Mouse (Mus musculus): ENCODE data around the gene Etaa1. TPM values are rescaled to one million over a fixed set of nuclear protein-coding genes. Genes with fewer than 3 reads are reported as not detected.
A peak's percentile ranks its signal among the peaks of the same experiment; 100 is the strongest.

Gene Etaa1
- polyA plus RNA-seq (2012; rRNA removed), result 4.5 and 4.6 TPM in 2 replicates

- peak within 1 kb of the TSS; percentile 71 for H3K27ac ChIP-seq (ENCODE audit: insufficient read depth, low read length)
- H3K4me3 ChIP-seq (ENCODE audit: insufficient read depth, low read length), result peak within 1 kb of the TSS; percentile 67
- no peaks in the 10 kb centered on the region for H3K4me1 ChIP-seq (ENCODE audit: control insufficient read depth, insufficient read depth, low read length)
- TF ChIP-seq POLR2A (IDR thresholded peaks at IDR 0.05; ENCODE audit: extremely low read depth, insufficient read depth, low read length) (peak; percentile 73), CTCF (IDR thresholded peaks at IDR 0.05; ENCODE audit: extremely low read depth, insufficient read depth, low read length) (no peak)
These were observed at the start of gene Etaa1 for GRCm38 (mm10) chr11:17953231-17954134. TSS of gene Etaa1 (minus strand) at chr11:17953875.

DNA sequence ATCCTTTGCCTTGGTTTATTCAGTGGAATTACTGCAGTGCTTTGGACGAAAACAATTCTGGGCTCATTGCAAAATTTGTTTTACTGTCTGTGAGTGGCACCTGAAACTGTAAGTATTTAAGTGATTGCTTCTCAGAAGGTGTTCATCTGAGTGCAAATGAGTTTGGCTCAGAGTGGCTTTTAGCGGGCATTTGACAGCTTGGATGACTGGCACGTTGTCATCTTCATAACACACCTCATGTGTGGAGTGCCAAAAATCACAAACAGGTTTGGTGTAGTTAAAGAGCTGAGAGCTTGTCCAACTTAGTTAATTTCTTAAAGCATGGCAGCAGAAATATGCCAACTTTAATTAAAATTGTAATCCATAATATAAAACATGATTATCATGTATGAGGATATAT lies 40.5 kb upstream of the Etaa1 start:
- Histone ChIP-seq H3K4me3 (ENCODE audit: insufficient read depth, low read length) (no peak overlapping the region), H3K27ac (ENCODE audit: insufficient read depth, low read length) (no peak overlapping the region), H3K4me1 (ENCODE audit: control insufficient read depth, insufficient read depth, low read length) (no peaks in the 10 kb centered on the region)
- TF ChIP-seq CTCF (IDR thresholded peaks at IDR 0.05; ENCODE audit: extremely low read depth, insufficient read depth, low read length), result no peak
- no peak for TF ChIP-seq POLR2A (IDR thresholded peaks at IDR 0.05; ENCODE audit: extremely low read depth, insufficient read depth, low read length)

- no peaks in the 10 kb centered on the region for H3K4me1 ChIP-seq (ENCODE audit: control insufficient read depth, insufficient read depth, low read length)
- no peak overlapping the region for H3K27ac ChIP-seq (ENCODE audit: insufficient read depth, low read length)
- TF ChIP-seq POLR2A (IDR thresholded peaks at IDR 0.05; ENCODE audit: extremely low read depth, insufficient read depth, low read length), result no peak
- TF ChIP-seq CTCF (IDR thresholded peaks at IDR 0.05; ENCODE audit: extremely low read depth, insufficient read depth, low read length), result no peak
- no peak overlapping the region for H3K4me3 ChIP-seq (ENCODE audit: insufficient read depth, low read length)
These were observed 38.6 kb upstream of the Etaa1 start for GRCm38 (mm10) chr11:17992311-17992710.

- H3K4me3 ChIP-seq (ENCODE audit: insufficient read depth, low read length), result no peak overlapping the region
- TF ChIP-seq POLR2A (IDR thresholded peaks at IDR 0.05; ENCODE audit: extremely low read depth, insufficient read depth, low read length) (no peak), CTCF (IDR thresholded peaks at IDR 0.05; ENCODE audit: extremely low read depth, insufficient read depth, low read length) (no peak)
- H3K27ac ChIP-seq (ENCODE audit: insufficient read depth, low read length), result no peak overlapping the region
- no peaks in the 10 kb centered on the region for H3K4me1 ChIP-seq (ENCODE audit: control insufficient read depth, insufficient read depth, low read length)
These were observed 29.7 kb upstream of the Etaa1 start for GRCm38 (mm10) chr11:17983331-17983730.

DNA sequence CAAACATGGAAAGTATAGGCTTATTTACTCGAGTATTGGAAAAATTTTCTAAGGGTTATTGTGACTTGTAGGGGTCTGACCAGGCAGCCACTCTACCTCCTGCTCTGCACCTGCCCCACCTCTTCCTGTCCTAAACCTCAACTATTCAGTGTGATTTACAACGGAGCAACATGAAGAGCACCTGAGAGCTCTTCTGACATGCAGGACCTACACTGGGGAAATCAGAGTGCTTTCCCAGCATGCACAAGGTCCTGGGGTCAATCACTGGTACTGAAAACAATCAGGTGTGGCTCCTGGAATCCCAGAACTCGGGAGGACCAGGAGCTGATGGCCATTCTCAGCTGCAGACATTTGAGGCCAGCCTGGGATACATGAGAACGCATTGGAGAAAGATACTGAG lies 27.6 kb upstream of the Etaa1 start:
- Histone ChIP-seq H3K27ac (ENCODE audit: insufficient read depth, low read length) (no peak overlapping the region), H3K4me3 (ENCODE audit: insufficient read depth, low read length) (no peak overlapping the region), H3K4me1 (ENCODE audit: control insufficient read depth, insufficient read depth, low read length) (no peaks in the 10 kb centered on the region)
- TF ChIP-seq POLR2A (IDR thresholded peaks at IDR 0.05; ENCODE audit: extremely low read depth, insufficient read depth, low read length) (no peak), CTCF (IDR thresholded peaks at IDR 0.05; ENCODE audit: extremely low read depth, insufficient read depth, low read length) (no peak)

- no peak overlapping the region for H3K4me3 ChIP-seq (ENCODE audit: insufficient read depth, low read length)
- no peak overlapping the region for H3K27ac ChIP-seq (ENCODE audit: insufficient read depth, low read length)
- no peak for TF ChIP-seq CTCF (IDR thresholded peaks at IDR 0.05; ENCODE audit: extremely low read depth, insufficient read depth, low read length)
- no peaks in the 10 kb centered on the region for H3K4me1 ChIP-seq (ENCODE audit: control insufficient read depth, insufficient read depth, low read length)
These were observed 21.9 kb upstream of the Etaa1 start for GRCm38 (mm10) chr11:17975581-17975980.

- no peaks in the 10 kb centered on the region for H3K4me1 ChIP-seq (ENCODE audit: control insufficient read depth, insufficient read depth, low read length)
- H3K27ac ChIP-seq (ENCODE audit: insufficient read depth, low read length), result no peak overlapping the region
- peak overlapping the region; percentile 67 for H3K4me3 ChIP-seq (ENCODE audit: insufficient read depth, low read length)
- TF ChIP-seq POLR2A (IDR thresholded peaks at IDR 0.05; ENCODE audit: extremely low read depth, insufficient read depth, low read length) (no peak), CTCF (IDR thresholded peaks at IDR 0.05; ENCODE audit: extremely low read depth, insufficient read depth, low read length) (no peak)
These were observed 884 bp downstream of the Etaa1 start for GRCm38 (mm10) chr11:17952791-17953190.

DNA sequence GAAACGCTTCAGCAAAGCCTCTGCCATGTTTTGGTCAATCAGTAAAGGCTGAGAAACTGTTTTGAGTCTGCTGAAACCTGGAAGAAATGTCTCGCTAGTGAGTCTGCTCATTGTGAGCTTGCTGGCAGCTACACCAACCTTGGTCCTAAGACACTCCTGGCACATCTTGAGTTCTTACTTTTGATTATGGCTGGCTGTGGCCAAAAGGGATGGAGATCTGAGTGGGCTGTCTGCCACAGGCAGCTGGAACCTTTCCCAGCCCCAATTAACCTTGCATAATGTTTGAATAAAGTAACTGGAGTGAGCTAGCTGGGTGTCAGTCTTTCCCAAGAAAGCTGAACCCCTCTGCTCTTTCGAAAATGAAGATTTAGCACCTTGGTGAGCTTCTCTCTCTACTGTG lies 2.3 kb downstream of the Etaa1 start:
- H3K27ac ChIP-seq (ENCODE audit: insufficient read depth, low read length), result no peak overlapping the region
- no peaks in the 10 kb centered on the region for H3K4me1 ChIP-seq (ENCODE audit: control insufficient read depth, insufficient read depth, low read length)
- H3K4me3 ChIP-seq (ENCODE audit: insufficient read depth, low read length), result no peak overlapping the region
- TF ChIP-seq POLR2A (IDR thresholded peaks at IDR 0.05; ENCODE audit: extremely low read depth, insufficient read depth, low read length) (no peak), CTCF (IDR thresholded peaks at IDR 0.05; ENCODE audit: extremely low read depth, insufficient read depth, low read length) (no peak)

DNA sequence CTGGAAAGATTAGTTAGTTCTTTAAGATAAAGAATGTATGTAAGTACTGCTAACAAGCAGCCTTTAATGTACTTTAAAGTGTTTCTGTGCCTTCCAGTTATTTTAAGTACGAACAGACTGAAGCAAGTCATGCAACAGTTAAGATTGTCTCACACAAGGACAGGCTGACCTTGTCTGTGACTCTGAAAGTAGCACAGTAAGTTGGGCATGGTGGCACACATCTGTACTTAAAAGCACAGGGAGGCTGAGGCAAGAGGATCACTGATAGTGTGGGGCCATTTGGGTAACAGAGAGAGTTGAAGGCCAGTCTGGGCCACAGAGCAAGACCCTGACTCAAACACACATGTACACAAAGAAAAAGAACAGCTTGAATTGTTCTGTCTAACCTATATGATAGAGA lies 14.5 kb downstream of the Etaa1 start:
- Histone ChIP-seq H3K4me3 (ENCODE audit: insufficient read depth, low read length) (no peak overlapping the region), H3K4me1 (ENCODE audit: control insufficient read depth, insufficient read depth, low read length) (no peaks in the 10 kb centered on the region), H3K27ac (ENCODE audit: insufficient read depth, low read length) (no peak overlapping the region)
- TF ChIP-seq CTCF (IDR thresholded peaks at IDR 0.05; ENCODE audit: extremely low read depth, insufficient read depth, low read length), result no peak
- no peak for TF ChIP-seq POLR2A (IDR thresholded peaks at IDR 0.05; ENCODE audit: extremely low read depth, insufficient read depth, low read length)

GRCm38 (mm10) chr11:17937931-17938330 lies 15.7 kb downstream of the Etaa1 start:
- Histone ChIP-seq H3K4me1 (ENCODE audit: control insufficient read depth, insufficient read depth, low read length) (no peaks in the 10 kb centered on the region), H3K4me3 (ENCODE audit: insufficient read depth, low read length) (no peak overlapping the region), H3K27ac (ENCODE audit: insufficient read depth, low read length) (no peak overlapping the region)
- TF ChIP-seq POLR2A (IDR thresholded peaks at IDR 0.05; ENCODE audit: extremely low read depth, insufficient read depth, low read length) (no peak), CTCF (IDR thresholded peaks at IDR 0.05; ENCODE audit: extremely low read depth, insufficient read depth, low read length) (no peak)
